Mouse (Mus musculus) neural tube, embryonic 14.5 days (tissue): ENCODE data around the gene Gm11077. TPM values are rescaled to one million over a fixed set of nuclear protein-coding genes. Genes with fewer than 3 reads are reported as not detected.
A peak's percentile ranks its signal among the peaks of the same experiment; 100 is the strongest.

Experiments used
- ATAC-seq: fragments of 200-750 bp; cut with Nextera tagmentation; 2 replicates; pipeline ENCODE4 v1.8.0; 2017; ENCODE audit warnings: low read depth, mild to moderate bottlenecking, moderate TSS enrichment, moderate library complexity
- H3K27ac ChIP-seq: fragments of 300-500 bp; sonication (generic); 2 replicates; pipeline ENCODE4 v1.5.1; 2014; ENCODE audit warnings: low read depth, mild to moderate bottlenecking, control low read depth, low read length, moderate library complexity, mixed read lengths
- H3K27me3 ChIP-seq: fragments of 300-500 bp; sonication (generic); 2 replicates; pipeline ENCODE4 v1.6.1; 2014; ENCODE audit warnings: low read length; ENCODE audit not compliant: control insufficient read depth, insufficient read depth
- H3K36me3 ChIP-seq: fragments of 300-500 bp; sonication (generic); 2 replicates; pipeline ENCODE4 v1.6.1; 2014; ENCODE audit warnings: low read length, mixed read lengths; ENCODE audit not compliant: control insufficient read depth, insufficient read depth
- H3K4me1 ChIP-seq: fragments of 300-500 bp; sonication (generic); 2 replicates; pipeline ENCODE4 v1.6.1; 2014; ENCODE audit warnings: low read length; ENCODE audit not compliant: control insufficient read depth, insufficient read depth
- H3K4me2 ChIP-seq: fragments of 300-500 bp; sonication (generic); 2 replicates; pipeline ENCODE4 v1.6.1; 2014; ENCODE audit warnings: mild to moderate bottlenecking, low read depth, low read length, control low read depth
- H3K4me3 ChIP-seq: fragments of 300-500 bp; sonication (generic); 2 replicates; pipeline ENCODE4 v1.5.1; 2014; ENCODE audit warnings: low read depth, low read length, control low read depth, mixed read lengths
- H3K9ac ChIP-seq: fragments of 300-500 bp; sonication (generic); replicated peaks from 2 replicates; pipeline ENCODE4 v1.6.1; 2014; ENCODE audit warnings: low read depth, mild to moderate bottlenecking, control low read depth, low read length, mixed read lengths
- H3K9me3 ChIP-seq: fragments of 300-500 bp; sonication (generic); 2 replicates; pipeline ENCODE4 v1.6.1; 2016; ENCODE audit warnings: low read length; ENCODE audit not compliant: control insufficient read depth
- WGBS: fragments of 180-500 bp; shearing (Covaris S2); extraction: QIAGEN DNeasy Blood & Tissue Kit; methylation state at CpG from one replicate; pipeline ENCODE4 v1.1.7; 2014; 5-methylcytosine and 5-hydroxymethylcytosine counted together
- polyA plus RNA-seq: library from polyadenylated mRNA; unstranded; fragments of >200 nt; fragmentation: Nextera tagmentation; extraction: Ambion mirVana; gene quantifications from 2 replicates; pipeline ENCODE4 v1.2.1, GENCODE M21; 2014

Gm11077 gene
- not detected in 2 replicates for polyA plus RNA-seq

DNA sequence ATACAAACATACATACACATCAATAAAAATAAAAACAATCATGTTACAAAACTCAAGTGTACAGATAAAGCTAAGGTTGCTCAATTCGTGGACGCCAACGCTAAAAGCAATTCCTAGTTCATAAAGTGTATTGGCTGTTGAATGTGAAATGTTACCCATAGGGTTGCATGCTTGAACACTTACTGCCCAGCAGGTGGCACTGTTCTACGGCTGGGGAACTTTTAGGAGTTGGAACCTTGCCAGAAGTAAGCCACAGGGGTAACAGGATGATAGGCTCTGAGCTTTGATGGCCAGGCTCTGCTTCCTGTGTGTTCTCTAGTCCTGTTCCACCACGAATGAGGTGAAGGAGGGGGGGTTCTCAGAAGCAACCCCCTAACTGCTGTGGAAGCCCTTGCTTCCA, at the start of gene Gm11077:
Gene Gm11077 (plus strand): TSS at position 13 of the 400 bp plus-strand sequence.
- WGBS: 92% methylated on average over 5 of the region's 5 CpGs
- no peaks in the 10 kb centered on the region for H3K4me1 ChIP-seq
- H3K9me3 ChIP-seq: no peaks in the 10 kb centered on the region

DNA sequence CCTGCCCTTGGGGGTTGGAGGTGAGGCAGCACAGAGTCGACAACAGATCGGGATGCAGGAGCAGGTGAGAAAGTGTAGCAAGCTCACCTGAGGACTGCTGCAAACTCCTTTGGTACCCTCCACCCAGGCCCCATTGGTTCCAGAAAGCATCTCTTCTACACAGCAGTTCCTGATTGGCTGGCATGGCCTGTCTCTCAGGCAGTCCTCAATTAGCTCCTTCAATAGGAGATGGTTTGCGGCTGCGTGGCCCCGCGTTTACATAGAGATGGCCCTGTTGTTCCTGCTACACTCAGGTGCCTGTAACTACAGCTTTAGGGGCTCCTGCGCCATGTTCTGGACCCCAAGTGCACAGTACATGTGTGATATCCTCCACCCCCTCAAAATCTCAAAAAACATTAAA, 48.4 kb upstream of the Gm11077 start:
- no peak overlapping the region for H3K27ac ChIP-seq
- H3K9ac ChIP-seq: no peak overlapping the region
- H3K27me3 ChIP-seq: no peaks in the 10 kb centered on the region; the same call in 1 of the 2 replicates
- H3K9me3 ChIP-seq: no peaks in the 10 kb centered on the region
- ATAC-seq: no peak
- 53% methylated on average over 7 of the region's 7 CpGs for WGBS
- peaks cover 9% of the 10 kb centered on the region for H3K4me1 ChIP-seq
- no peak overlapping the region for H3K4me2 ChIP-seq
- no peaks in the 10 kb centered on the region for H3K36me3 ChIP-seq
- H3K4me3 ChIP-seq: no peak overlapping the region

More for the DNA sequence above, at the start of gene Gm11077:
- no peak for ATAC-seq
- Histone ChIP-seq H3K27me3 (no peaks in the 10 kb centered on the region), H3K36me3 (no peaks in the 10 kb centered on the region), H3K9ac (no peak within 1 kb of the TSS), H3K4me2 (no peak within 1 kb of the TSS), H3K4me3 (no peak within 1 kb of the TSS), H3K27ac (no peak within 1 kb of the TSS)

- no peak overlapping the region for H3K4me2 ChIP-seq
- peak; percentile 40; the same call in 1 of the 2 replicates for ATAC-seq
Observed at GRCm38 (mm10) chr6:140682829-140683228, 46.3 kb upstream of the Gm11077 start.

GRCm38 (mm10) chr6:140684403-140684802, 44.7 kb upstream of the Gm11077 start:
- Histone ChIP-seq H3K27ac (no peak overlapping the region), H3K9ac (no peak overlapping the region), H3K27me3 (no peaks in the 10 kb centered on the region; the same call in 1 of the 2 replicates), H3K4me1 (peaks cover 3% of the 10 kb centered on the region; the same call in 1 of the 2 replicates), H3K9me3 (no peaks in the 10 kb centered on the region), H3K4me3 (no peak overlapping the region), H3K36me3 (no peaks in the 10 kb centered on the region), H3K4me2 (no peak overlapping the region)
- 89% methylated on average over 11 of the region's 11 CpGs for WGBS
- no peak for ATAC-seq

More at GRCm38 (mm10) chr6:140682829-140683228, 46.3 kb upstream of the Gm11077 start:
- Histone ChIP-seq H3K4me1 (peaks cover 9% of the 10 kb centered on the region), H3K27ac (no peak overlapping the region), H3K9me3 (no peaks in the 10 kb centered on the region), H3K27me3 (no peaks in the 10 kb centered on the region; the same call in 1 of the 2 replicates), H3K4me3 (no peak overlapping the region), H3K9ac (no peak overlapping the region), H3K36me3 (no peaks in the 10 kb centered on the region)
- WGBS: 28% methylated on average over 13 of the region's 13 CpGs

- no peaks in the 10 kb centered on the region for H3K4me1 ChIP-seq
- WGBS: 84% methylated on average over 16 of the region's 16 CpGs
- no peak for ATAC-seq
- H3K4me3 ChIP-seq: no peak overlapping the region
- H3K27me3 ChIP-seq: no peaks in the 10 kb centered on the region
- no peak overlapping the region for H3K9ac ChIP-seq
- H3K27ac ChIP-seq: no peak overlapping the region
- H3K9me3 ChIP-seq: no peaks in the 10 kb centered on the region
- H3K36me3 ChIP-seq: no peaks in the 10 kb centered on the region
- H3K4me2 ChIP-seq: no peak overlapping the region
Observed at GRCm38 (mm10) chr6:140689617-140690404, 39.3 kb upstream of the Gm11077 start.

DNA sequence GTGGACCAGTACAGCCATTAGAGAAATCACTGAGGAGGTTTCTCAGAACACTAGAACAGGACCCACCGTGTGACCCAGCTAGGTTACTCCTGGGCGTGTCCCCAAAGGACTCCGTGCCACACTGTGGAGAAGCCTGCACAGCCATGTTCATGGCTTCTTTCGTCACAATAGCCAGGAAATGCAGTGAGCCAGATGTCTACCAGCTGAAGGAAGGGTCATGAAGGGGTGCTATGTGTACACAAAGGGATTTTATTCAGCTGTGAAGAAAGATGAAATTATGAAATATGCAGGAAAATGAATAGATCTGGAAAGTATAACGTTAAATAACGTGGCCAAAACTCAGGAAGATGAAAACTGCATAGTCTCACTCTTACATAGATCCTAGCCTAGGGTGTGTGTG, 36.9 kb upstream of the Gm11077 start:
- peaks cover 7% of the 10 kb centered on the region for H3K4me1 ChIP-seq
- H3K4me2 ChIP-seq: no peak overlapping the region
- no peak overlapping the region for H3K27ac ChIP-seq
- H3K9me3 ChIP-seq: no peaks in the 10 kb centered on the region
- H3K9ac ChIP-seq: no peak overlapping the region
- ATAC-seq: no peak
- 88% methylated on average over 6 of the region's 6 CpGs for WGBS
- no peaks in the 10 kb centered on the region for H3K27me3 ChIP-seq
- no peak overlapping the region for H3K4me3 ChIP-seq
- H3K36me3 ChIP-seq: no peaks in the 10 kb centered on the region

GRCm38 (mm10) chr6:140696192-140696879, 32.7 kb upstream of the Gm11077 start:
- Histone ChIP-seq H3K4me2 (peak overlapping the region; percentile 11; the same call in 1 of the 2 replicates), H3K27ac (peak overlapping the region; percentile 17; the same call in 1 of the 2 replicates), H3K9me3 (no peaks in the 10 kb centered on the region), H3K4me3 (no peak overlapping the region), H3K4me1 (peaks cover 7% of the 10 kb centered on the region), H3K27me3 (no peaks in the 10 kb centered on the region), H3K36me3 (no peaks in the 10 kb centered on the region), H3K9ac (no peak overlapping the region)
- peak; percentile 64 for ATAC-seq
- 18% methylated on average over 12 of the region's 12 CpGs for WGBS

DNA sequence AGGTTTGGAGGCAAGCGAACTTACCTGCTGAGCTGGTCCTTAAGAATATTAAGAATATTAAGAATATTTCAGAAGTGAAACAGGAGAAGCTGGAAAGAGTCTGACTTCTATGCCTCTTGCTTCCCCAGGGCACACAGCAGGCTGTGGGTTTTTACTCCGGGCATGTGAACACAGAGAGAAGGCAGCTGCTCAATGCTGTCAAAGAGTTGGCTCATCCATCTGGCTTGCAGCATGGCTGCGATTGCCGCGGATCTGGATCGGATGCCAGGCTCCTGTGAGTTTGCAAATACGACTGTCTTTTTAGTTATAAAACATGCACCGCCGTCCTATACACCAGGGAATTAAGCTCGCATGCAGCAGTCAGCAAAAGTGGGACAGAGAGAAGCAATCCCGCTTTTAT, 31.1 kb upstream of the Gm11077 start:
- Histone ChIP-seq H3K27ac (no peak overlapping the region), H3K4me3 (no peak overlapping the region), H3K4me2 (no peak overlapping the region), H3K27me3 (no peaks in the 10 kb centered on the region), H3K36me3 (no peaks in the 10 kb centered on the region), H3K9ac (no peak overlapping the region), H3K9me3 (no peaks in the 10 kb centered on the region), H3K4me1 (peaks cover 7% of the 10 kb centered on the region)
- 67% methylated on average over 11 of the region's 11 CpGs for WGBS
- ATAC-seq: no peak

- no peak overlapping the region for H3K27ac ChIP-seq
- H3K4me3 ChIP-seq: no peak overlapping the region
- H3K9ac ChIP-seq: no peak overlapping the region
- no peak for ATAC-seq
- no peak overlapping the region for H3K4me2 ChIP-seq
- no peaks in the 10 kb centered on the region for H3K36me3 ChIP-seq
- peaks cover 7% of the 10 kb centered on the region for H3K4me1 ChIP-seq
- H3K9me3 ChIP-seq: no peaks in the 10 kb centered on the region
- WGBS: 89% methylated on average over 1 of the region's 1 CpGs
- H3K27me3 ChIP-seq: no peaks in the 10 kb centered on the region
Observed at GRCm38 (mm10) chr6:140698596-140698995, 30.5 kb upstream of the Gm11077 start.
